Mouse (Mus musculus) E14TG2a.4 (cell line): Measurements from ENCODE around the gene Cdkn3.
"Not testable (repeated sequence)": the region's sequence is repeated elsewhere in the genome, so short reads cannot be mapped to it uniquely, and the experiment has no call there.

Experiments used
- CTCF ChIP-seq: conservative IDR thresholded peaks from 2 replicates; pipeline ENCODE4 v1.5.1; 2014; ENCODE audit warnings: low read length
- NANOG ChIP-seq: IDR thresholded peaks from 2 replicates; pipeline ENCODE4 v1.6.1; 2014; ENCODE audit warnings: borderline replicate concordance, low read length, mixed read lengths
- POU5F1 ChIP-seq: IDR thresholded peaks from 2 replicates; pipeline ENCODE4 v1.6.1; 2014; ENCODE audit warnings: low read length, borderline replicate concordance

DNA sequence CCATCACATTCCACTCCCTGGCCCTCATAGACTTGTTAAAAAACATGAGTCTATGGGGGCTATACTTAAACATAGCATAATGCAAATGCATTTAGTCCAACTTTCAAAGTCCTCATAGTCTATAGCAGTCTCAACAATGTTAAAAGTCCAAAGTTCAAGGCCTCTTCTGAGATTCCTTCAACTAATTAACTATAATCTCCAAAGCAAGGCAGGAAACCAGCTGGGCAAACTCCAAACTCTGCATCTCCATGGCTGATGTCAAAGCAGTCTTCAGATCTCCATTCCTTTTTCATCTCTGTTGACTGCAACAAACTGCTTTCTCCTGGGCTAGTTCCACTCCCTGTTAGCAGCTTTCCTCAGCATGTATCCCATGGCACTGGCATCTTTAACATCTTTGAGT is 23.0 kb upstream of the Cdkn3 start:
- TF ChIP-seq CTCF, POU5F1, NANOG: not testable (repeated sequence)
